Mouse (Mus musculus) adrenal gland, postnatal 14 days (tissue): Measurements from ENCODE around the gene Zbtb14. TPM values are rescaled to one million over a fixed set of nuclear protein-coding genes. Genes with fewer than 3 reads are reported as not detected.

Experiments
- total RNA-seq: library from RNA; stranded (reverse); gene quantifications from 2 replicates; pipeline ENCODE4 v1.2.3, GENCODE M21; 2021

Gene Zbtb14
- total RNA-seq, 1 experiment from 2014 or later = 16.9 TPM

Other genes starting within 250 kb of the Zbtb14 start
- gene Akain1, start 56.3 kb downstream of the Zbtb14 start, total RNA-seq = not detected in 2 replicates